Mouse (Mus musculus): ENCODE data around the gene Suz12. TPM values are rescaled to one million over a fixed set of nuclear protein-coding genes. Genes with fewer than 3 reads are reported as not detected.
A peak's percentile ranks its signal among the peaks of the same experiment; 100 is the strongest.

The Suz12 gene
- total and polyA plus RNA-seq, 2 experiments from 2014 or later: 9.4 to 17.3 TPM

GRCm38 (mm10) chr11:80081786-80082319, 88.9 kb downstream of the Suz12 start:
- Histone ChIP-seq H3K9ac (replicated peaks; ENCODE audit: low read depth, low read length) (no peak overlapping the region), H3K4me1 (ENCODE audit: control insufficient read depth, insufficient read depth) (peaks cover 6% of the 10 kb centered on the region; the same call in 1 of the 2 replicates), H3K4me2 (ENCODE audit: low read depth, low read length) (no peak overlapping the region), H3K4me3 (ENCODE audit: low read depth, low read length) (no peak overlapping the region), H3K27ac (ENCODE audit: low read depth) (peak overlapping the region; percentile 89), H3K36me3 (replicated peaks; ENCODE audit: control insufficient read depth, insufficient read depth, low read length) (0 out of 2 replicates have a peak, but pooled peaks cover 2% of the 10 kb centered on the region), H3K9me3 (replicated peaks; ENCODE audit: control insufficient read depth, low read length) (no peaks in the 10 kb centered on the region), H3K27me3 (ENCODE audit: control insufficient read depth, insufficient read depth, low read length) (no peaks in the 10 kb centered on the region)
- TF ChIP-seq CTCF (IDR thresholded peaks at IDR 0.05; ENCODE audit: low read depth) (no peak), EP300 (IDR thresholded peaks at IDR 0.05; ENCODE audit: low read depth) (no peak)
- DNase-seq (ENCODE audit: low spot score) (no peak), ATAC-seq (ENCODE audit: insufficient read depth, low read depth) (no peak)
- 68% methylated on average over 7 of the region's 7 CpGs for WGBS

Other genes with a start within 250 kb of the Suz12 start
- 7.0 and 8.7 TPM in 2 replicates for gene Utp6, start 30.7 kb upstream of the Suz12 start, total RNA-seq (2014; rRNA removed; ENCODE audit: low replicate concordance)
- 21.7 and 22.4 TPM in 2 replicates for gene Utp6, start 30.7 kb upstream of the Suz12 start, polyA plus RNA-seq (2015; fragmentation: Nextera tagmentation; extraction: Ambion mirVana)
- gene Crlf3, start 87.9 kb downstream of the Suz12 start, total RNA-seq (2014; rRNA removed; ENCODE audit: low replicate concordance): 12.6 and 28.0 TPM in 2 replicates
- 19.7 and 22.3 TPM in 2 replicates for gene Crlf3, start 87.9 kb downstream of the Suz12 start, polyA plus RNA-seq (2015; fragmentation: Nextera tagmentation; extraction: Ambion mirVana)
- gene Atad5, start 96.3 kb downstream of the Suz12 start, total RNA-seq (2014; rRNA removed; ENCODE audit: low replicate concordance): 3.3 and 4.2 TPM in 2 replicates
- 1.5 and 1.8 TPM in 2 replicates for gene Atad5, start 96.3 kb downstream of the Suz12 start, polyA plus RNA-seq (2015; fragmentation: Nextera tagmentation; extraction: Ambion mirVana)
- 32.4 and 40.3 TPM in 2 replicates for gene Tefm, start 149.1 kb downstream of the Suz12 start, total RNA-seq (2014; rRNA removed; ENCODE audit: low replicate concordance)
- gene Tefm, start 149.1 kb downstream of the Suz12 start, polyA plus RNA-seq (2015; fragmentation: Nextera tagmentation; extraction: Ambion mirVana): 37.6 and 39.9 TPM in 2 replicates
- 17.0 and 20.0 TPM in 2 replicates for gene Adap2, start 161.0 kb downstream of the Suz12 start, total RNA-seq (2014; rRNA removed; ENCODE audit: low replicate concordance)
- 2.1 and 3.0 TPM in 2 replicates for gene Adap2, start 161.0 kb downstream of the Suz12 start, polyA plus RNA-seq (2015; fragmentation: Nextera tagmentation; extraction: Ambion mirVana)
- gene Rnf135, start 190.7 kb downstream of the Suz12 start, total RNA-seq (2014; rRNA removed; ENCODE audit: low replicate concordance): 6.2 and 10.2 TPM in 2 replicates
- gene Rnf135, start 190.7 kb downstream of the Suz12 start, polyA plus RNA-seq (2015; fragmentation: Nextera tagmentation; extraction: Ambion mirVana): 11.7 and 12.9 TPM in 2 replicates
- gene Rhot1, start 215.9 kb downstream of the Suz12 start, total RNA-seq (2014; rRNA removed; ENCODE audit: low replicate concordance): 77.3 and 89.3 TPM in 2 replicates
- gene Rhot1, start 215.9 kb downstream of the Suz12 start, polyA plus RNA-seq (2015; fragmentation: Nextera tagmentation; extraction: Ambion mirVana): 48.8 and 53.8 TPM in 2 replicates